Mouse (Mus musculus) hindbrain, embryonic 10.5 days (tissue): ENCODE measurements around the gene Tead1. TPM values are rescaled to one million over a fixed set of nuclear protein-coding genes. Genes with fewer than 3 reads are reported as not detected.

Source experiments
- DNase-seq: peaks from one replicate; pipeline ENCODE4 v3.0.0-alpha.2; 2017; ENCODE audit warnings: low spot score
- H3K27ac ChIP-seq: fragments of 300-500 bp; sonication (generic); 2 replicates; pipeline ENCODE4 v1.5.1; 2016; ENCODE audit warnings: mild to moderate bottlenecking, moderate library complexity
- H3K27me3 ChIP-seq: fragments of 300-500 bp; sonication (generic); 2 replicates; pipeline ENCODE4 v1.6.1; 2016; ENCODE audit warnings: mild to moderate bottlenecking; ENCODE audit not compliant: poor library complexity, insufficient read depth, severe bottlenecking
- H3K36me3 ChIP-seq: fragments of 300-500 bp; sonication (generic); 2 replicates; pipeline ENCODE4 v1.6.1; 2016; ENCODE audit warnings: mild to moderate bottlenecking, moderate library complexity
- H3K4me1 ChIP-seq: fragments of 300-500 bp; sonication (generic); replicated peaks from 2 replicates; pipeline ENCODE4 v1.6.1; 2016; ENCODE audit warnings: mild to moderate bottlenecking
- H3K4me3 ChIP-seq: fragments of 300-500 bp; sonication (generic); 2 replicates; pipeline ENCODE4 v1.5.1; 2016; ENCODE audit warnings: mild to moderate bottlenecking, moderate library complexity
- H3K9me3 ChIP-seq: fragments of 300-500 bp; sonication (generic); 2 replicates; pipeline ENCODE4 v1.6.1; 2016; ENCODE audit warnings: mild to moderate bottlenecking, moderate library complexity
- WGBS: fragments of 180-500 bp; shearing (Covaris S2); methylation state at CpG from one replicate; pipeline ENCODE4 v1.1.7; 2016; 5-methylcytosine and 5-hydroxymethylcytosine counted together
- polyA plus RNA-seq: library from polyadenylated mRNA; unstranded; fragments of >200 nt; fragmentation: Nextera tagmentation; extraction: Ambion mirVana; gene quantifications from 2 replicates; pipeline ENCODE4 v1.2.1, GENCODE M21; 2016

Gene Tead1
- polyA plus RNA-seq, 1 experiment from 2014 or later = 17.8 TPM

DNA sequence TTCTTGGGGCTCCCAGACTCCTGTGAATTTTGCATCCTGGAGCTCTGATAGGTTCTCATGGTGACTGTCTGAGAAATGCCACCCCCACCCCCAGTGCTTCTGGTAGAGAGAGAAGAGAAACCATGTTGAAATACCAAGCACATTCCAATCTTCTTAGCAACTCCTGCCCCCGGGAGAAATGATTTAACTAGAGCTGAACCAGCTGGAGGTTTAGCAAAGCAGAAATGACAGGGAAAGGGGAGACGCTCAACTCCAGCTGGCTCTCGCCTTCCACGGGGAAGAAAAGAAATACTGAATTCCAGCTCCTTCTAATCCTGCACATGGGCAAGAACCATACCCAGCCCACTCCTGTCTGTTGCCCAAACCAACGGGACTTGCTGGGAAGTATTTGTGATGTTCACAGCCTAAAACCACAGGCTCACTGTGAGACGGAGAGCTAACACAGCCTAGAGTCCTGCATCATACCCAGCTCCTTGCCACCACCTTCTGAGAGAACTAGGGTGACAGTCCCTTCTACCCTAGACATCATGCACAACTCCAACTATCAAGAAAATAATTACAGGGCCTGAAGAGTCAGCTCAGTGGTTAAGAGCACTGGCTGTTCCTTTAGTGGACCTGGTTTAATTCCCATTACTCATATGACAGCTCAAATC, 15.7 kb upstream of the Tead1 start:
- H3K27me3 ChIP-seq = no peaks in the 10 kb centered on the region
- 0 out of 2 replicates have a peak overlapping the region, but pooled peaks have one; percentile 9 for H3K4me3 ChIP-seq
- DNase-seq = peak; percentile 45
- peaks cover 31% of the 10 kb centered on the region for H3K4me1 ChIP-seq
- H3K27ac ChIP-seq = peak overlapping the region; percentile 72
- WGBS = 30% methylated on average over 6 of the region's 6 CpGs
- H3K36me3 ChIP-seq = no peaks in the 10 kb centered on the region
- H3K9me3 ChIP-seq = no peaks in the 10 kb centered on the region

DNA sequence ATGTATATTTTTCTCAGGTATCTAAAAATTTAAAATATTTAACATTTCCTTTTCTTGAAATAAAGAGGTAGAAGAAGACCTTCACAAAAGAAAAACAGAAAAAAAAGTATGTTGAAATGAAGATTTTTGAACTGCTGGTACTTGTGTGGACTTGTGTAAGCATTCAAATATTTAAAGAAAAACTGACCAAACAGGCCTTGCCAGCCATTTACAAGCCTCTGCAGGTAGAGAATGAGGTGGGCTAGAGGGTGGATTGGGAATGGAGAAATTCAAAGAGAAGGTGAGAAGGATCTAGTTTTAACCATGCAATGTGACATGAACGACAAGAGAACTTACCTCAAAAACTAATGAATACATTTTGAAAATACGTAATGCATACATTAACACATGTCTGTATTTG, 9.1 kb upstream of the Tead1 start:
- Histone ChIP-seq H3K4me1 (no peaks in the 10 kb centered on the region), H3K27me3 (no peaks in the 10 kb centered on the region), H3K9me3 (no peaks in the 10 kb centered on the region), H3K4me3 (no peak overlapping the region), H3K36me3 (no peaks in the 10 kb centered on the region), H3K27ac (no peak overlapping the region)
- WGBS = 88% methylated on average over 2 of the region's 2 CpGs
- no peak for DNase-seq

DNA sequence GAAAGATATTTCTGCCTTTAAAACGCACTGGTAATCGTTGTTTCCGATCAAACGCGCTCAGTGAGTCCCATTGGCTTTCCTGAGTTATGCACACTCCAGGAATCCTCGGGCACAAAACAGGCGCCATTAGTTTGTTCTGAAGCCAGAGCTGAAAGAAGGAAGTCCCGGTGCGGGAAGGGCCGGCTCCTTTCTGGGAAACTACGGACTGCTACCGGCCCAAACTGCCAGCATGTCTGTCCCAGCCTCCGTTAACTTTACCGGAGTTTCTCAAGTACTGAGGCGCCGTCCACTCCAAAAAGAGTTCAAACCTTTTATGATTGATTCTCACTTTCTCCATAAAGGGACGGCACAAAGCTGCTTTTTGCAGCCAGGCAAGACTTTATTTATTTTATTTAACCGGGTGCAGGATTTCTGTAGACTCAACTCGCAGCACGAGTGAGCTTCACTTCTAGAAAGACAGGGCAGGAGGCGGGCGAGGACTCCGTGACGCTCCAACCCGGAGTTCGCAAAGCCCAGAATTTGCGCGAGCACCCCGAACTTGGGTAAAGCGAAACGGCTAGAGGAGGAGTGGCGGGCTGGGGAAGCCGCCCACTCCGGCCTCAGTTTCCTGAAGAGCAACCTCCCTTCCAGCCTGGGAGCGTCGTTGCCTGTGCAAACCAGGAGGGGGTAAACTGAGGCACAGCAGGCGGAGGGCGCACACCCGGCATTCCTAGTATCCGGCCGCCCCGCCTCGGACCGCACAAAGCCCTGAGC, 524 bp upstream of the Tead1 start:
- Histone ChIP-seq H3K4me3 (peak overlapping the region; percentile 84), H3K9me3 (no peaks in the 10 kb centered on the region), H3K36me3 (no peaks in the 10 kb centered on the region), H3K27ac (peak overlapping the region; percentile 98), H3K27me3 (peaks cover 3% of the 10 kb centered on the region), H3K4me1 (peaks cover 44% of the 10 kb centered on the region)
- under 1% methylated on average over 44 of the region's 44 CpGs for WGBS
- peak; percentile 69 for DNase-seq

DNA sequence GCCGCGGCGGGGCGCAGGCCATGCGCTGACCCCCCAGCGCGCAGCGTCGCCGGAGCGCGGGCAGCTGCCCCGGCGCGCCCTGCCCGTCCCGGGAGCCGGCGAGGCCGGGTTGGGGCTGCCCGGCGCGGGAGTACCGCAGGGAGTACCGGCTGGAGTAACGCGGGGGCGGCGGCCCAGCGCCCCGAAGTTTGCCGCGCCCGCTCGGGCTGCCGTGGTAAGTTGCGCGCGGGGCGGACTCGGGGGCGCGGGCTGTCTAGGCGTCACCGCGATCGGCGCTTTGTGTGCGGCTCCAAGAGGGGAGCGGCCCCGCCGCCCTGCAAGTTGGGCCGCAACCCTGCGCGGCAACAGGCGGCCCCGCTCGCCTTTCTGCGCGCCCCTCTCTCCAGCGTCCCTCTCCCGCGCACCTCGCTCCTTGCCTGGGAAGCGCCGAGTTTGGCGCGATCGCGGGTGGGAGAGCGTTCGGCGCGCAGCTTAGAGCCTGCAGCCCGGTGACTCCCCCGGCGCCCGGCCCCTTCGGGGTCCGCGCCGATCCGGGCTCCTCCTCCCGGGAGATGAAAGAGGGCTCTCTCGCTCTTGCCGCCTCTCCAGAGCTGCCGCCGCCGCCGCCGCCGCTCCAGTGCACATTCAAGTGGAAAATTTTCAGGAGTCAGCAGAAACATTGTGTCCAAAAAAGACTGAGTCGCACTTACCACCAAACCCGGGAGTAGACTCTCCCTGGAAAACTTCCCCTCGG, 561 bp downstream of the Tead1 start:
- Histone ChIP-seq H3K27me3 (peaks cover 3% of the 10 kb centered on the region), H3K9me3 (no peaks in the 10 kb centered on the region), H3K4me1 (peaks cover 54% of the 10 kb centered on the region), H3K27ac (peak overlapping the region; percentile 98), H3K4me3 (peak overlapping the region; percentile 84), H3K36me3 (no peaks in the 10 kb centered on the region)
- peak; percentile 84 for DNase-seq
- WGBS = under 1% methylated on average over 95 of the region's 95 CpGs

DNA sequence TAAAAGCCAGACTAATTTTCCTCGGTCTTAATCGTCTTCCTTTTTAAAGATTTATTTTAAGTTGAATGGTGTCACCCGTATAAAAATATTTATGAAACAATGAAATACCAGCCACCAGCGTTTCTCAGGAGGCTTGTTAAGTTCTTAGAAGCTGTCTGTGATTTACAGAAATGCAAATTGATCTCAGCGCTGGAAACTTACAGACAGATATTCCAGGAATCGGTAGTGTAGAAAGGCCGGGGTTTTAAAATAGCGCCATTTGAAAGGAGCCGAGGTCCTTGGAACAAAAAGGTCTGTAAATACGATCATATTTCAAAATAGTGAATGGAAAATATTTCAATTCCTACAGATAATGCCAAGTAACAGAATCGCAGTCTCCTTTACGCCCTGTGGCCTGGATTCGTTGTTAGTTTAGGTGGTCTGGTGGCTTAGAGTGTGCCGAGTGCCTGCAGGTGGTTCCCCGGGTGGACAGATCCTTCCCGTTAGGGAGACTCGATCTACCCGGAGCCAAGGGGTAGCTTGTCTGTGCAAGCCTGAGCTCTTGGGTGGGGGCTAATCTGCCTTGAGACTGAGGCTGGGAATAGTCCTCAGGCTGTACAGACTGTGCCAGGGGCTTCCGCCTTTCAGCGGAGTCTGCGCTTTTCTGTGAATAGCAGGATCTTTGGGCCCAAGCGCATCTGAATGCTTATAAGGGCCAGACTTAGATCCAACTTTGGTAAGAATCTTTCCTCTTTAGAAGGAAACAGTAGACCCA, 1.6 kb downstream of the Tead1 start:
- Histone ChIP-seq H3K4me1 (peaks cover 64% of the 10 kb centered on the region), H3K9me3 (no peaks in the 10 kb centered on the region), H3K27me3 (peaks cover 3% of the 10 kb centered on the region), H3K36me3 (no peaks in the 10 kb centered on the region), H3K4me3 (peak overlapping the region; percentile 84), H3K27ac (peak overlapping the region; percentile 98)
- WGBS = 1% methylated on average over 22 of the region's 22 CpGs
- peak; percentile 63 for DNase-seq

DNA sequence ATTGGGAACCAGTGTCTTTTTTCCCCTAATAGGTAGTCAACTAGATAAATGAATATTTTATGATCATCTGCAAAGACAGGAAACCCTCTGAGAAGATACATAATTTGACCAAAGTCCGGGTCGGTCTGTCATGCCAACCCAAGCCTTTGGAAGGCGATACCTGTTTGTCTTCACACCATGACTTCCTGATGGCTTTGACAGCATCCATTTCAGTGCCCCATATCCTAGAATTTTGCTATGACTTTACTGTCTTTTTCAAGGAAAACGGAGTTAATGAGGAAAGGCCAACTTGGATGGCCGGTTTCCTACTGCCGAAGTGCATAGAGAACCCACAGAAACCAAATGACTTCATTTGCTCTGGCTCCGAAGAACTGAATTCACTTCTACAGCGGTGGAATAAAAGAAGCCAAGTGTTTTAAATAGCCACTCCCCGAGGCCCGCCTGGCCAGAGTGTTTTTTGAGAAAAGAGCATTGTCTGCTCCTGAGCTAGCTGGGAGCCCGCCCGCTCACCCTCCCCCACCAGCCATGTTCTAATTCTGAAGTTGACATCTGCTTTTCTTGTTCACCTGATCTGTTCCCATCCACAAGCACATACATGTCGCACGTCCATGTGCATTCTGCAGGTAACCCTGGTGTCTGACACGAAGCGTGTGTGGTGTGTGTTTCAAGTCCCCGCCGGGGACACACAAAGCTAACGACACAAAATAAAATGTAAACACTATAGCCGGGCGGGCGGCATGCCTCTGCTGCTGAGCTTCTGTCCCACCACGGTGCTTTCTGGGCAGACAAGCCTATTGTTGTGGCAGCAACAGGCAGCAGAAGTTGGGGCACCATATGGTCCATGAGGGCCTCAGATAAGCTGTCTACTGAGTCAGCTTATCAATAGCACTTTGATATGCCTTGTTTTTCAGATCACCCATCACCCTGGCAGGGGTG, 5.8 kb downstream of the Tead1 start:
- H3K27ac ChIP-seq = peak overlapping the region; percentile 85
- DNase-seq = peak; percentile 78
- H3K9me3 ChIP-seq = no peaks in the 10 kb centered on the region
- WGBS = 4% methylated on average over 23 of the region's 23 CpGs
- H3K4me1 ChIP-seq = peaks cover 92% of the 10 kb centered on the region
- H3K27me3 ChIP-seq = no peaks in the 10 kb centered on the region
- peak overlapping the region; percentile 44 for H3K4me3 ChIP-seq
- H3K36me3 ChIP-seq = no peaks in the 10 kb centered on the region

DNA sequence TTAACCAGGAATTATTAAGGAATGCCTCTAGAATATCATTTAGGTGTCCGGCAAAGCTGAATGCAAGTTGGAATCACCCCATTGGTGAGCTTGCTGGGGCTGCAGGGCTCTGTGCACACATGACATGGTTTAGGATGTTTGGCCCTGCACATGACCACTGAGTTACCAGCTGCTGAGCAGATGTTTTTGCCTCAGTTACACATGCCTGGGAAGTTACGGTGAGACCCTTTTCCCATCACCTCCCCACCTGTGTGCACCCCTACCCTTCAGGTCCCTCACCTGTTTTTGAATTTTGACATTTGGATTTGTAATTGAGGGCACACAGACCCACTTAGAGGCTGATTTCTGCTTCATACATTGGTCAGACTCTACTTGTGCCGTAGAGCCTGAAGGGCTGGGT, 6.9 kb downstream of the Tead1 start:
- 34% methylated on average over 3 of the region's 3 CpGs for WGBS
- peak overlapping the region; percentile 85 for H3K27ac ChIP-seq
- no peaks in the 10 kb centered on the region for H3K27me3 ChIP-seq
- no peaks in the 10 kb centered on the region for H3K36me3 ChIP-seq
- H3K9me3 ChIP-seq = no peaks in the 10 kb centered on the region
- DNase-seq = no peak
- H3K4me1 ChIP-seq = peaks cover 100% of the 10 kb centered on the region
- peak overlapping the region; percentile 44 for H3K4me3 ChIP-seq

DNA sequence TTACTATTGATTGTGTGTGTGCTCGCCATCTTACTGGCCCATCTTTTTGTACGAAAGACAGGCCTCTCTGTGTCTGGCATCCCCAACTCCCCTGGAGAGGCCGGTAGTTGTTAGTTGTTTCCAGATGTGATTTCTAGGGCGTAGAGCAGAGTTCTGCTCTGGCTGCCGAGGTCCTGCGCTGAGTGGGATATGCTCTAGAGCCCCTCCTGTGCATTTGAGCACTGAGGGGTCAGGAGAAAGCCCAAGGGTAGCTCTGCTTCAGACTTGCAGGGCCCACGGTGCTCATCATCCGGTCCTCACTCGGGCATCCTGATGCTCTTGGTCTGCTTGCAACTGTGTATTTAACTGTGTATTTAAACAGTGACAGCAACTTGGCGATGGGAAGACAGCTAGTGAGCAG, 7.5 kb downstream of the Tead1 start:
- WGBS = 25% methylated on average over 10 of the region's 10 CpGs
- Histone ChIP-seq H3K36me3 (no peaks in the 10 kb centered on the region), H3K27me3 (no peaks in the 10 kb centered on the region), H3K4me3 (peak overlapping the region; percentile 0; the same call in 1 of the 2 replicates), H3K4me1 (peaks cover 100% of the 10 kb centered on the region), H3K27ac (peak overlapping the region; percentile 85), H3K9me3 (no peaks in the 10 kb centered on the region)
- no peak for DNase-seq

DNA sequence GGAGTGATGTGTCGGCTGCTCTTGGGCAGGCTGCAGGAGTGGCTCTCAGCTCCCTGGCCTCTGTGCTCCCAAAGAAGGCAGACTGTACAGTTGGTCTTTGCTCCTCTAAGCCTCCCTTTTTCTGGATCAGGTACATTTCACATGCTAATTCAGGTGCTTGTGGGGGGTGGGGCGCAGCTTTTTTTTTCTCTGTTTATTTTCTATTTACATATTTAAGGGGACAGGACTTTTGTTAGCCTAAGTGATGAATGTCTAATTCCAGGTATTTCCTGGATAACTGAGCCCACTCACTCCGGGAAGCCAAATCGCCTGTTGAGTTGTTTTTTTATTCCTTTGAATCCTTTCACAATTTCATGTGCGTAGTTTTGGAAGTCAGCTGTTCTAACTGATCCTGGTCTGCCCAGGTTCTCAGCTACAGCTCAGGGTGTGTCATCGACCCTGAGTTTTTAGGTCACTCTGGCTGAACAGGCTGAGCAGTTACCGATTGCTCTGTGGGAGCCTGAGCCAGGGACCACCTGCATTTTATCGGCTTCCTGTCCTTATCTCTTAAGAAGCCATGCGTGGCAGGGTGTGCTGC, 9.4 kb downstream of the Tead1 start:
- H3K36me3 ChIP-seq = 0 out of 2 replicates have a peak, but pooled peaks cover 2% of the 10 kb centered on the region
- H3K4me3 ChIP-seq = no peak overlapping the region
- WGBS = 31% methylated on average over 9 of the region's 9 CpGs
- H3K27ac ChIP-seq = no peak overlapping the region
- peaks cover 100% of the 10 kb centered on the region for H3K4me1 ChIP-seq
- H3K9me3 ChIP-seq = no peaks in the 10 kb centered on the region
- DNase-seq = no peak
- no peaks in the 10 kb centered on the region for H3K27me3 ChIP-seq

DNA sequence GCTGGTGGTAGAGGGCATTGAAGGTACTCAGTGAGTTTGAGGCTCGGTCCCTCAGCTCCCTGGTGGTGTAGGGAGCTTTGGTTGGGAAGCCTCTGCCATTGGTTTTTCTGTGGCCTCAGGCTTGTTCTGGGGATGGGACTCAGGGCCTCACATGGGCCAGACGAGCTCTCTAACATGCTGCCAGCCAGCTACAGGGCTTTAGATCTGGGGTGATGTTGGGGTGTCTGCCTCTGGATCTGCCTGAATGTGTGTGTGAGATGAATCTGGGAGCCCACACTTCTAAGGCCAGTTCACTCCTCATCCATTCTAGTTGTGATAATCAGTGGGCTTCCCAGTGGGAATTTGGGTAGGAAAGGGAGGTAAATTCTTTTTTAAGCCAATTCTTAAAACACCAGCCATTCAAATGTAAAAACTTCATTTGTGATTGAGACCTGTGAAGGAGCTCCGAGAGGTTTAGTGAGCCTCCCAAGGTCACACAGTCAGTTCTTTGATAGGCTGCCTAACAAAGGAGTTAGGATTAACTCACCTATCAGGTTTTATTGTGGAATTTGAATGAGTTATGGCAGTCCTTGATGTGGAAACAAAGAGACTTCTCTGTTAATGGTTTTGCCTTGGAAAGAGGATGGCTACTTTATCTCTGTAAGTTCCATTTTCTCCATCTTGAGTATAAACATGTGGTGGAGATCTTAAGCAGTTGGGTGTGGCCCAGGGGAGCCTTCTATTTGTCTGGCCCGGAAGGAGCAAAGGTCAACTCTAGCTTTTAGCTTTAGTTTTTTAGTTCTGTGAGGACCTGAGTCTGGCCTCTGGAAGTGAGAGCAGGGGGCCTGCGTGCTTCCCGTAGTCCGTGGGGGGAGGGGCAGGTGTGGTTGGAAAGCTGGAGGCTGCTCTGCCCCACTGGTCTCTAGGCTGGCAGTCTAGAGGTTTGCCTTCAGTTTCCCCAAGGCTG, 12.0 kb downstream of the Tead1 start:
- Histone ChIP-seq H3K27me3 (no peaks in the 10 kb centered on the region), H3K27ac (peak overlapping the region; percentile 70), H3K9me3 (no peaks in the 10 kb centered on the region), H3K4me3 (no peak overlapping the region), H3K4me1 (peaks cover 100% of the 10 kb centered on the region), H3K36me3 (0 out of 2 replicates have a peak, but pooled peaks cover 2% of the 10 kb centered on the region)
- WGBS = 17% methylated on average over 7 of the region's 7 CpGs
- no peak for DNase-seq
